Comparison of ENCODE assay signal across 12 mouse cellular contexts in the genomic region with DNA sequence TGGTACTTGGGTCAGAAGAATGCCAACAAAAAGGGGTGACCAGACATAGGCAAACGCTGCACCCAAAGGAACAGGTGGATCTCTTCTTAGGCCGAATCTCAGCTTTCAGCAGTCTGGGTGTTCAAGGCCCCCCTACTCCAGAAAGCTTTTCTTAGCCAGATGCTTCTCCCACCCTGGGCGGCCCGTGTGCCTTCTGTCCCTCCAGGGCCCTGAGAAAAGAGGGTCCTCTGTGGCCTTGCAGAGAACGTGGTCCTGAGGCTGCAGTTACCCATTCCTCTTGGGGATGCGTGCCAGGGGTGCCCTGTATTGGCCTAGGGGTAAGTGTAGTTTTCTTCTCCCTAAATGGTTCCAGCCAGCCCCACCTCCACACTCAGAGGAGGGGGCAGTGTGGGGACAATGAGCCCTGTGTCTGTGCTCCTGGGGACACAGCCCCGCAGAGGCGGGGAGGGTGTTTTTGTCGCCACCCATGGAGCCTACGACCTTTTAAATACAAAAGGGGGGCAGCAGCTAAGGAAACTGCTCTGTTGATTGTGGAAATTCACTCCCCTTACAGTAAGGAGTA. TPM values are rescaled to one million over a fixed set of nuclear protein-coding genes. Genes with fewer than 3 reads are reported as not detected.
DNase-seq lines count a peak whose midpoint lies in the region; ATAC-seq lines count a peak whose summit lies in the region.
"Had no signal": no experiment of that assay in that cellular context is flagged by ENCODE, and none has a peak within 500 bp of the region (broad histone marks: within the 10 kb centered on the region; RNA-seq: fewer than 3 reads in every experiment).

No protein-coding gene starts in this region.

- H3K4me2 ChIP-seq in forebrain, embryonic 13.5 days, result peak overlapping the region; percentile 26
- H3K4me2 ChIP-seq in limb, embryonic 11.5 days (ENCODE audit: low read depth, severe bottlenecking), result peak overlapping the region; percentile 2; the same call in 1 of the 2 replicates
- no peak overlapping the region for H3K4me2 ChIP-seq in neural tube, embryonic 15.5 days
- H3K4me2 ChIP-seq: heart, embryonic 11.5 days; lung, embryonic 15.5 days had no signal

- no peak overlapping the region for H3K4me3 ChIP-seq in forebrain, embryonic 13.5 days
- no peak overlapping the region for H3K4me3 ChIP-seq in limb, embryonic 11.5 days (ENCODE audit: low read depth, low read length)
- H3K4me3 ChIP-seq in neural tube, embryonic 15.5 days (replicated peaks), result no peak overlapping the region
- H3K4me3 ChIP-seq: lung, embryonic 15.5 days had no signal

- DNase-seq in layer of hippocampus, adult 9-11 months, result peak; percentile 39
- no peak for DNase-seq in layer of hippocampus, postnatal 14 days (ENCODE audit: low spot score in 2 of 2)
- DNase-seq in limb, embryonic 11.5 days (ENCODE audit: low spot score), result no peak
- DNase-seq in urinary bladder, adult 2 months (ENCODE audit: low spot score), result no peak
- DNase-seq in adrenal gland, postnatal 4 days (ENCODE audit: low spot score in 2 of 2), result no peak
- DNase-seq in cerebellum, adult 11-12 months, result no peak
- DNase-seq: adrenal gland, adult 8-10 months had no signal

- no peaks in the 10 kb centered on the region for H3K9me3 ChIP-seq in forebrain, embryonic 13.5 days (replicated peaks)
- no peaks in the 10 kb centered on the region for H3K9me3 ChIP-seq in limb, embryonic 11.5 days (ENCODE audit: control insufficient read depth, low read length)
- no peaks in the 10 kb centered on the region for H3K9me3 ChIP-seq in neural tube, embryonic 15.5 days (replicated peaks)
- H3K9me3 ChIP-seq: lung, embryonic 15.5 days had no signal

- H3K36me3 ChIP-seq in forebrain, embryonic 13.5 days (ENCODE audit: poor library complexity, severe bottlenecking), result no peaks in the 10 kb centered on the region
- H3K36me3 ChIP-seq in limb, embryonic 11.5 days (ENCODE audit: control insufficient read depth, insufficient read depth, low read length), result 0 out of 2 replicates have a peak, but pooled peaks cover 2% of the 10 kb centered on the region
- no peaks in the 10 kb centered on the region for H3K36me3 ChIP-seq in neural tube, embryonic 15.5 days
- H3K36me3 ChIP-seq: lung, embryonic 15.5 days had no signal

- H3K4me1 ChIP-seq in forebrain, embryonic 13.5 days, result peaks cover 38% of the 10 kb centered on the region
- H3K4me1 ChIP-seq in limb, embryonic 11.5 days (ENCODE audit: control insufficient read depth, insufficient read depth, low read length), result peaks cover 57% of the 10 kb centered on the region
- peaks cover 52% of the 10 kb centered on the region for H3K4me1 ChIP-seq in neural tube, embryonic 15.5 days

- peak overlapping the region; percentile 87 for H3K27ac ChIP-seq in forebrain, embryonic 13.5 days
- H3K27ac ChIP-seq in limb, embryonic 11.5 days (replicated peaks; ENCODE audit: low read depth, low read length), result peak overlapping the region; percentile 94
- H3K27ac ChIP-seq in neural tube, embryonic 15.5 days (replicated peaks), result peak overlapping the region; percentile 73
- H3K27ac ChIP-seq: lung, embryonic 15.5 days had no signal

- ATAC-seq in forebrain, embryonic 13.5 days, result peak; percentile 79
- peak; percentile 52; the same call in 1 of the 2 replicates for ATAC-seq in limb, embryonic 11.5 days (ENCODE audit: insufficient number of reproducible peaks, low FRiP score, low TSS enrichment, low read depth)
- ATAC-seq in neural tube, embryonic 15.5 days (ENCODE audit: low FRiP score), result peak; percentile 66

- WGBS in forebrain, embryonic 13.5 days, result 28% methylated on average over 10 of the region's 10 CpGs
- 26% methylated on average over 10 of the region's 10 CpGs for WGBS in limb, embryonic 11.5 days
- WGBS in neural tube, embryonic 15.5 days, result 30% methylated on average over 10 of the region's 10 CpGs

- H3K9ac ChIP-seq in forebrain, embryonic 13.5 days, result peak overlapping the region; percentile 26
- peak overlapping the region; percentile 22 for H3K9ac ChIP-seq in limb, embryonic 11.5 days (ENCODE audit: low read length)
- no peak overlapping the region for H3K9ac ChIP-seq in neural tube, embryonic 15.5 days (replicated peaks)
- H3K9ac ChIP-seq: lung, embryonic 15.5 days had no signal

- no peaks in the 10 kb centered on the region for H3K27me3 ChIP-seq in forebrain, embryonic 13.5 days
- no peaks in the 10 kb centered on the region for H3K27me3 ChIP-seq in limb, embryonic 11.5 days (ENCODE audit: control insufficient read depth, insufficient read depth, low read length)
- no peaks in the 10 kb centered on the region for H3K27me3 ChIP-seq in neural tube, embryonic 15.5 days (replicated peaks)

RNA-seq across cellular contexts. Expression of a gene that starts 10.7 kb away (rescaled TPM):
- total RNA-seq in layer of hippocampus, postnatal 14 days (2021), result 10 to 100 TPM; 17.7 to 17.9 TPM
- polyA plus RNA-seq in forebrain, embryonic 13.5 days (2015; fragmentation: Nextera tagmentation; extraction: Ambion mirVana), result 36.2 and 38.3 TPM in 2 replicates
- 166 and 178 TPM in 2 replicates for polyA plus RNA-seq in limb, embryonic 11.5 days (2014; fragmentation: Nextera tagmentation; extraction: Ambion mirVana)
- polyA plus RNA-seq in neural tube, embryonic 15.5 days (2015; fragmentation: Nextera tagmentation; extraction: Ambion mirVana), result 34.4 and 45.7 TPM in 2 replicates
- 170 and 183 TPM in 2 replicates for polyA plus RNA-seq in urinary bladder, adult 2 months (2012; rRNA removed)
- 10 to 100 TPM; 34.7 to 38.8 TPM for total RNA-seq in adrenal gland, postnatal 4 days (2021)

RNA-seq across cellular contexts. Expression of a gene that starts 30.2 kb away (rescaled TPM):
- total RNA-seq in layer of hippocampus, postnatal 14 days (2021), result 1 to 10 TPM; 7.2 to 7.3 TPM
- polyA plus RNA-seq in forebrain, embryonic 13.5 days (2015; fragmentation: Nextera tagmentation; extraction: Ambion mirVana), result 0.21 and 0.74 TPM in 2 replicates
- polyA plus RNA-seq in limb, embryonic 11.5 days (2014; fragmentation: Nextera tagmentation; extraction: Ambion mirVana), result 0.89 and 1.1 TPM in 2 replicates
- polyA plus RNA-seq in neural tube, embryonic 15.5 days (2015; fragmentation: Nextera tagmentation; extraction: Ambion mirVana), result 5.9 TPM in 2 replicates
- polyA plus RNA-seq in urinary bladder, adult 2 months (2012; rRNA removed), result 1.5 and 2.6 TPM in 2 replicates
- 1 to 10 TPM; 4.6 to 5.0 TPM for total RNA-seq in adrenal gland, postnatal 4 days (2021)

RNA-seq across cellular contexts. Expression of a gene that starts 41.8 kb away (rescaled TPM):
- 10 to 100 TPM; 21.1 to 22.4 TPM for total RNA-seq in layer of hippocampus, postnatal 14 days (2021)
- 5.5 and 5.6 TPM in 2 replicates for polyA plus RNA-seq in forebrain, embryonic 13.5 days (2015; fragmentation: Nextera tagmentation; extraction: Ambion mirVana)
- 39.3 and 44.3 TPM in 2 replicates for polyA plus RNA-seq in limb, embryonic 11.5 days (2014; fragmentation: Nextera tagmentation; extraction: Ambion mirVana)
- polyA plus RNA-seq in neural tube, embryonic 15.5 days (2015; fragmentation: Nextera tagmentation; extraction: Ambion mirVana), result 16.7 and 18.5 TPM in 2 replicates
- 26.5 and 26.7 TPM in 2 replicates for polyA plus RNA-seq in urinary bladder, adult 2 months (2012; rRNA removed)
- 10 to 100 TPM; 20.8 to 21.9 TPM for total RNA-seq in adrenal gland, postnatal 4 days (2021)
- total RNA-seq: neutrophil, adult 5-6 weeks had no signal
